Mouse (Mus musculus): ENCODE data around the gene Pla2g12b. TPM values are rescaled to one million over a fixed set of nuclear protein-coding genes. Genes with fewer than 3 reads are reported as not detected.

Gene Pla2g12b
- total and polyA plus RNA-seq, 3 experiments: not detected

DNA sequence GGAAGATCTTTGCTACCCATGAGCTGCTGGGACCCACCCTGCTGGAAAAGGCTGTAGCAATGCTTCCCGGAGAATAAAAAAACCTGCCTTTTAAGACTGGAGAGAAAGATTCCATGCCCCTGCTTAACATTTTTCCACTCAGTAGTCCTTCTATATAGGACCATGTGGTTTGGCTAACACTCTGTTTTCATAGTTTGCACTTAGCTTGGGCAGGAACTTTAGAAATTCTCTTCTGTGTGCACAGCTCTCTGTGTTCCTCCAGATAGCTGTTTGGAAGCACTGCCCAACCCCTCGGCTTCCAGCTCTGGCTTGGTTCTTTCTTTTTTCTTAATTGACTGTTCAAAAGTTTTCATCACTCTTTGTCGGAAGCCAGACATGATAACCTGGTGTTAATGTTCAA is 13.2 kb downstream of the Pla2g12b start:
- Histone ChIP-seq H3K4me3 (ENCODE audit: control insufficient read depth in 1 of 2, insufficient read depth in 1 of 2, low read depth in 2 of 2, low read length in 2 of 2) (no peak overlapping the region), H3K79me2 (ENCODE audit: control insufficient read depth, insufficient read depth, low read length, poor library complexity) (no peaks in the 10 kb centered on the region), H3K9me3 (replicated peaks; ENCODE audit: insufficient read depth, low read length) (no peaks in the 10 kb centered on the region), H3K9ac (ENCODE audit: control insufficient read depth, low read depth, low read length, poor library complexity, severe bottlenecking) (no peak overlapping the region), H3K4me1 (ENCODE audit: control insufficient read depth in 1 of 2, insufficient read depth in 2 of 2, low read length in 2 of 2) (peaks cover 0 to 3% of the 10 kb centered on the region in 2 experiments; a peak in 1 of 4 replicates), H3K27ac (ENCODE audit: control insufficient read depth, low read depth, low read length) (no peak overlapping the region), H3K27me3 (ENCODE audit: control insufficient read depth in 1 of 2, insufficient read depth in 2 of 2, low read length in 2 of 2) (no peaks in the 10 kb centered on the region; a peak in 2 of 4 replicates), H3K36me3 (ENCODE audit: control insufficient read depth in 1 of 2, insufficient read depth in 2 of 2, low read length in 2 of 2) (peaks cover 0 to 2% of the 10 kb centered on the region in 2 experiments; a peak in 1 of 4 replicates)
- no peak for TF ChIP-seq POLR2AphosphoS2 (IDR thresholded peaks at IDR 0.05; ENCODE audit: low read length)
- no peak for TF ChIP-seq MXI1 (IDR thresholded peaks at IDR 0.05; ENCODE audit: low read depth, low read length)
- no peak for TF ChIP-seq GABPA (IDR thresholded peaks at IDR 0.05; ENCODE audit: low read depth, low read length)
- TF ChIP-seq MYC (IDR thresholded peaks at IDR 0.05; ENCODE audit: low read depth, low read length): no peak
- no peak for TF ChIP-seq SMC3 (IDR thresholded peaks at IDR 0.05; ENCODE audit: low read depth, low read length)
- TF ChIP-seq SIN3A (IDR thresholded peaks at IDR 0.05; ENCODE audit: low read length): no peak
- no peak for TF ChIP-seq HCFC1 (IDR thresholded peaks at IDR 0.05; ENCODE audit: low read depth, low read length)
- TF ChIP-seq POLR2AphosphoS5 (IDR thresholded peaks at IDR 0.05; ENCODE audit: borderline replicate concordance, low read depth, low read length): no peak
- no peak for TF ChIP-seq ELF1 (IDR thresholded peaks at IDR 0.05; ENCODE audit: low read depth, low read length)
- TF ChIP-seq CHD2 (IDR thresholded peaks at IDR 0.05; ENCODE audit: low read length): no peak
- no peak for TF ChIP-seq ETS1 (IDR thresholded peaks at IDR 0.05; ENCODE audit: low read depth, low read length)
- TF ChIP-seq ZNF384 (IDR thresholded peaks at IDR 0.05; ENCODE audit: low read depth, low read length): no peak
- TF ChIP-seq CHD1 (IDR thresholded peaks at IDR 0.05; ENCODE audit: low read depth, low read length): no peak
- no peak for TF ChIP-seq MAZ (IDR thresholded peaks at IDR 0.05; ENCODE audit: low read depth, low read length)
- no peak for DNase-seq (ENCODE audit: low read depth, low spot score)

- Histone ChIP-seq H3K79me2 (ENCODE audit: control insufficient read depth, insufficient read depth, low read length, poor library complexity) (no peaks in the 10 kb centered on the region), H3K27ac (ENCODE audit: control insufficient read depth, low read depth, low read length) (no peak overlapping the region), H3K27me3 (ENCODE audit: control insufficient read depth in 1 of 2, insufficient read depth in 2 of 2, low read length in 2 of 2) (no peaks in the 10 kb centered on the region), H3K4me1 (ENCODE audit: control insufficient read depth in 1 of 2, insufficient read depth in 2 of 2, low read length in 2 of 2) (peaks cover 0 to 3% of the 10 kb centered on the region in 2 experiments; a peak in 1 of 4 replicates), H3K4me3 (ENCODE audit: control insufficient read depth in 1 of 2, insufficient read depth in 1 of 2, low read depth in 2 of 2, low read length in 2 of 2) (no peak overlapping the region), H3K36me3 (ENCODE audit: control insufficient read depth in 1 of 2, insufficient read depth in 2 of 2, low read length in 2 of 2) (peaks cover 0 to 2% of the 10 kb centered on the region in 2 experiments; a peak in 1 of 4 replicates), H3K9ac (ENCODE audit: control insufficient read depth, low read depth, low read length, poor library complexity, severe bottlenecking) (no peak overlapping the region), H3K9me3 (replicated peaks; ENCODE audit: insufficient read depth, low read length) (no peaks in the 10 kb centered on the region)
- peak; percentile 50 for DNase-seq (ENCODE audit: low read depth, low spot score)
- TF ChIP-seq TBP (IDR thresholded peaks at IDR 0.05; ENCODE audit: low read depth, low read length) (no peak), GATA1 (IDR thresholded peaks at IDR 0.05; ENCODE audit: low read depth, low read length) (peak; percentile 51)
These were observed 16.1 kb downstream of the Pla2g12b start for GRCm38 (mm10) chr10:59419516-59419915.

- Histone ChIP-seq H3K4me1 (ENCODE audit: control insufficient read depth in 1 of 2, insufficient read depth in 2 of 2, low read length in 2 of 2) (peaks cover 0 to 12% of the 10 kb centered on the region in 2 experiments; a peak in 2 of 4 replicates), H3K27me3 (ENCODE audit: control insufficient read depth in 1 of 2, insufficient read depth in 2 of 2, low read length in 2 of 2) (no peaks in the 10 kb centered on the region), H3K9me3 (replicated peaks; ENCODE audit: insufficient read depth, low read length) (no peaks in the 10 kb centered on the region), H3K4me3 (ENCODE audit: control insufficient read depth in 1 of 2, insufficient read depth in 1 of 2, low read depth in 2 of 2, low read length in 2 of 2) (no peak overlapping the region), H3K27ac (ENCODE audit: control insufficient read depth, low read depth, low read length) (no peak overlapping the region), H3K9ac (ENCODE audit: control insufficient read depth, low read depth, low read length, poor library complexity, severe bottlenecking) (no peak overlapping the region), H3K79me2 (ENCODE audit: control insufficient read depth, insufficient read depth, low read length, poor library complexity) (no peaks in the 10 kb centered on the region), H3K36me3 (ENCODE audit: control insufficient read depth in 1 of 2, insufficient read depth in 2 of 2, low read length in 2 of 2) (peaks cover 0 to 2% of the 10 kb centered on the region in 2 experiments; a peak in 2 of 4 replicates)
- DNase-seq (ENCODE audit: low read depth, low spot score): no peak
- TF ChIP-seq KAT2A (conservative IDR thresholded peaks at IDR 0.05; ENCODE audit: low read depth, low read length) (no peak), ZKSCAN1 (IDR thresholded peaks at IDR 0.05; ENCODE audit: low read depth, low read length) (no peak), UBTF (IDR thresholded peaks at IDR 0.05; ENCODE audit: borderline replicate concordance, insufficient read depth, low read depth, low read length) (no peak), POLR2A (IDR thresholded peaks at IDR 0.05; ENCODE audit: control insufficient read depth in 1 of 2, insufficient read depth in 1 of 2, low read depth in 1 of 2, low read length in 2 of 2, poor library complexity in 1 of 2) (no peak), POLR2AphosphoS5 (IDR thresholded peaks at IDR 0.05; ENCODE audit: borderline replicate concordance, low read depth, low read length) (no peak), CHD2 (IDR thresholded peaks at IDR 0.05; ENCODE audit: low read length) (no peak), POLR2AphosphoS2 (IDR thresholded peaks at IDR 0.05; ENCODE audit: low read length) (no peak), SMC3 (IDR thresholded peaks at IDR 0.05; ENCODE audit: low read depth, low read length) (no peak), MEF2A (IDR thresholded peaks at IDR 0.05; ENCODE audit: extremely low read depth, insufficient replicate concordance, low read depth, low read length, poor library complexity, severe bottlenecking) (no peak), TCF12 (IDR thresholded peaks at IDR 0.05; ENCODE audit: low read depth, low read length) (no peak), TBP (IDR thresholded peaks at IDR 0.05; ENCODE audit: low read depth, low read length) (no peak), USF2 (IDR thresholded peaks at IDR 0.05; ENCODE audit: borderline replicate concordance in 1 of 2, insufficient read depth in 1 of 2, low read depth in 1 of 2, low read length in 2 of 2) (no peak), MXI1 (IDR thresholded peaks at IDR 0.05; ENCODE audit: low read depth, low read length) (no peak), MYB (IDR thresholded peaks at IDR 0.05; ENCODE audit: low read depth, low read length) (no peak), ZC3H11A (IDR thresholded peaks at IDR 0.05; ENCODE audit: low read depth, low read length) (no peak), GATA1 (IDR thresholded peaks at IDR 0.05; ENCODE audit: low read depth, low read length) (no peak)
These were observed 21.0 kb downstream of the Pla2g12b start for GRCm38 (mm10) chr10:59424453-59424852.
